Mouse (Mus musculus) liver, adult 2 months (tissue): ENCODE measurements around the gene Cnot11. TPM values are rescaled to one million over a fixed set of nuclear protein-coding genes. Genes with fewer than 3 reads are reported as not detected.
"Not testable (repeated sequence)": the region's sequence is repeated elsewhere in the genome, so short reads cannot be mapped to it uniquely, and the experiment has no call there.

ENCODE experiments used
- DNase-seq: peaks from one replicate; pipeline ENCODE4 v3.0.0-alpha.2; 2011; ENCODE audit warnings: low read depth, low spot score; ENCODE audit errors: extremely low read depth
- H3K27ac ChIP-seq: fragments of 200-500 bp; replicated peaks from 2 replicates; pipeline ENCODE4 v1.5.1; 2012; ENCODE audit warnings: low read depth, mild to moderate bottlenecking, control low read depth, inconsistent platforms, low read length; ENCODE audit not compliant: insufficient read depth
- H3K27me3 ChIP-seq: fragments of 200-500 bp; 2 replicates; pipeline ENCODE4 v1.6.1; 2012; ENCODE audit warnings: mild to moderate bottlenecking, moderate library complexity, low read length, inconsistent platforms; ENCODE audit not compliant: control insufficient read depth, insufficient read depth
- H3K36me3 ChIP-seq: fragments of 200-500 bp; 2 replicates; pipeline ENCODE4 v1.6.1; 2012; ENCODE audit warnings: low read length, inconsistent platforms; ENCODE audit not compliant: control insufficient read depth, insufficient read depth
- H3K4me1 ChIP-seq: fragments of 200-500 bp; 2 replicates; pipeline ENCODE4 v1.6.1; 2011; ENCODE audit warnings: low read length; ENCODE audit not compliant: control insufficient read depth, insufficient read depth
- H3K4me3 ChIP-seq: fragments of 200-500 bp; 2 replicates; pipeline ENCODE4 v1.5.1; 2011; ENCODE audit warnings: low read depth, mild to moderate bottlenecking, control low read depth, low read length, moderate library complexity; ENCODE audit not compliant: insufficient read depth
- H3K79me2 ChIP-seq: fragments of 200-500 bp; 2 replicates; pipeline ENCODE4 v1.6.1; 2012; ENCODE audit warnings: inconsistent platforms, mild to moderate bottlenecking, low read length, moderate library complexity; ENCODE audit not compliant: control insufficient read depth, insufficient read depth
- H3K9ac ChIP-seq: fragments of 200-500 bp; 2 replicates; pipeline ENCODE4 v1.6.1; 2012; ENCODE audit warnings: low read depth, mild to moderate bottlenecking, control low read depth, inconsistent platforms, low read length
- CTCF ChIP-seq: fragments of 200-500 bp; IDR thresholded peaks from 2 replicates; pipeline ENCODE4 v1.5.1; 2011; ENCODE audit warnings: low read depth, low read length, control low read depth
- POLR2A ChIP-seq: fragments of 200-500 bp; IDR thresholded peaks from 2 replicates; pipeline ENCODE4 v1.6.1; 2011; ENCODE audit warnings: low read length, control low read depth; ENCODE audit not compliant: insufficient read depth; ENCODE audit errors: extremely low read depth
- WGBS: fragments of 180-500 bp; shearing (Covaris S2); methylation state at CpG from one replicate; pipeline ENCODE4 v1.1.7; 2018; 5-methylcytosine and 5-hydroxymethylcytosine counted together
- polyA plus RNA-seq: library from polyadenylated mRNA; depleted of rRNA; stranded (reverse); fragments of >200 nt; gene quantifications from 2 replicates; pipeline ENCODE4 v1.2.3, GENCODE M21; 2012; rRNA removed
- total RNA-seq: library from RNA; depleted of rRNA; stranded (reverse); fragments of >200 nt; gene quantifications from 2 replicates; pipeline ENCODE4 v1.2.3, GENCODE M21; 2014; rRNA removed

Gene Cnot11
- total and polyA plus RNA-seq, 2 experiments, result 7.7 to 9.9 TPM

DNA sequence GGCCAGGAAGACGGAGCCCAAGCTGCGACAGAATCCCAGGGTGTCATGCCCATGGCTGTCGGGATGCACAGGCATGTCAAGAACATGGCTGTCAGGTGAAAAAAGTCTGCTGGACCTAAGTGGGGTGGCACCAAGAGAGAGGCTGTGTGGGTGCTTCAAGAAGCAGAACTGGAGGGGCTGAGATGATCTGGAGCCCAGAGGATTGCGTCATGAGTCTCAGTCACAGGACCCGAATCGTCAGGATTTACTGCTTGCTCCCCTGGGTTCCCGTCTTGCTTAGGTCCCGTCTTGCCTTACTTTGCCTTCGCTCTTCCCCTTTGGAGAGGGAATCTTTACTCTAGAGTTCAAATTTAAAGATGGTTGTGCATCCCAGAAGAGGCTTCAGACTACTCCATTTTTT is 48.4 kb downstream of the Cnot11 start:
- TF ChIP-seq CTCF (no peak), POLR2A (no peak)
- H3K36me3 ChIP-seq, result no peaks in the 10 kb centered on the region
- peaks cover 8% of the 10 kb centered on the region for H3K4me1 ChIP-seq
- no peaks in the 10 kb centered on the region for H3K27me3 ChIP-seq
- H3K9ac ChIP-seq, result no peak overlapping the region
- DNase-seq, result no peak
- H3K4me3 ChIP-seq, result no peak overlapping the region
- no peak overlapping the region for H3K27ac ChIP-seq
- 91% methylated on average over 9 of the region's 9 CpGs for WGBS
- H3K79me2 ChIP-seq, result no peaks in the 10 kb centered on the region; the same call in 1 of the 2 replicates

DNA sequence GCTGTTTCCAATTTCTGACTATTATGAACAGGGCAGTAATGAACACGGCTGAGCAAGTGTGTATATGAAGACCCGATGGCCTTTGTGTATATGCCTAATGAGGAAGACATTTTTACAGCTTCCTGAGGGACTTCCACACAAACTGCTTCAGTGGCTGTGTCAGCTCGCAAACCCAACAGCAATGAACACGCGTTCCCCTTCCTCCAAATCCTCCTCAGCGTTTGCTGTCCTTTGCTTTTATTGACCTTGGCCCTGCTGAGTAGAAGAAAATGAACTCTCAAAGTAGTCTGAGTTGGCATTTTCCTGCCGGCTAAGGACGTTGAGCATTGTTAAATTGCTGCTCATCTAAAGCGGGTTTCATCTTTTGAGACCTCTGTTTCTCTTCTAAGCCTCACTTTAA is 50.6 kb downstream of the Cnot11 start:
- Histone ChIP-seq H3K27me3 (no peaks in the 10 kb centered on the region), H3K79me2 (no peaks in the 10 kb centered on the region; the same call in 1 of the 2 replicates), H3K4me1 (no peaks in the 10 kb centered on the region), H3K36me3 (no peaks in the 10 kb centered on the region), H3K27ac (no peak overlapping the region), H3K9ac (no peak overlapping the region), H3K4me3 (no peak overlapping the region)
- no peak for DNase-seq
- TF ChIP-seq POLR2A, result no peak
- no peak for TF ChIP-seq CTCF
- 75% methylated on average over 9 of the region's 9 CpGs for WGBS

- Histone ChIP-seq H3K79me2 (peaks cover 3% of the 10 kb centered on the region; the same call in 1 of the 2 replicates), H3K36me3 (no peaks in the 10 kb centered on the region), H3K9ac (no peak overlapping the region), H3K4me1 (peaks cover 14% of the 10 kb centered on the region), H3K27ac (no peak overlapping the region), H3K4me3 (no peak overlapping the region), H3K27me3 (no peaks in the 10 kb centered on the region)
- no peak for TF ChIP-seq POLR2A
- TF ChIP-seq CTCF, result no peak
- peak; percentile 43 for DNase-seq
- WGBS, result 79% methylated on average over 5 of the region's 5 CpGs
Measured at GRCm38 (mm10) chr1:39590193-39590592, 55.4 kb downstream of the Cnot11 start.

DNA sequence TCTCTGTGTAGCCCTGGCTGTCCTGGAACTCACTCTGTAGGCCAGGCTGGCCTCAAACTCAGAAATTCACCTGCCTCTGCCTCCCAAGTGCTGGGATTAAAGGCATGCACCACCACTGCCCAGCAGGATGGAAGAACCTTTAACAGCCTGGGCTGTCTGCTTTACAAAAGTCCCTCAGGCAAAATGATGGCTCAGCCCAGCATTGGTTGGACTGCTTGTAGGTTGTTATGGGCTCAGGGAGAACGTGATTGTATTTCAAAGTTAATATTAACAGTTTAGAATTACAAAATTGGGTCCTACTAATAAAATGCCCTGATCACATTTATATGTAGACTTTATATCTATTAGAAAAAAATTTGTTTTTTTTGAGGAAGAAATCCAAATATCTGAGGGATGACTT is 56.8 kb downstream of the Cnot11 start:
- DNase-seq, result peak; percentile 91
- H3K27me3 ChIP-seq, H3K79me2 ChIP-seq, H3K4me3 ChIP-seq, H3K36me3 ChIP-seq, H3K9ac ChIP-seq: not testable (repeated sequence)
- peaks cover 14% of the 10 kb centered on the region for H3K4me1 ChIP-seq
- H3K27ac ChIP-seq, result peak overlapping the region; percentile 77
- 12% methylated on average over 1 of the region's 1 CpGs for WGBS

- DNase-seq, result peak; percentile 96
- H3K27ac ChIP-seq, result peak overlapping the region; percentile 84
- no peaks in the 10 kb centered on the region for H3K36me3 ChIP-seq
- TF ChIP-seq CTCF, result no peak
- TF ChIP-seq POLR2A, result no peak
- H3K4me1 ChIP-seq, result peaks cover 14% of the 10 kb centered on the region
- 14% methylated on average over 4 of the region's 4 CpGs for WGBS
- H3K9ac ChIP-seq, result peak overlapping the region; percentile 64
- peaks cover 3% of the 10 kb centered on the region; the same call in 1 of the 2 replicates for H3K79me2 ChIP-seq
- H3K27me3 ChIP-seq, result no peaks in the 10 kb centered on the region
- H3K4me3 ChIP-seq, result peak overlapping the region; percentile 19
Measured at GRCm38 (mm10) chr1:39592090-39592489, 57.3 kb downstream of the Cnot11 start.

- TF ChIP-seq POLR2A (no peak), CTCF (no peak)
- no peaks in the 10 kb centered on the region for H3K27me3 ChIP-seq
- DNase-seq, result peak; percentile 51
- no peak overlapping the region for H3K4me3 ChIP-seq
- H3K36me3 ChIP-seq, result no peaks in the 10 kb centered on the region
- H3K9ac ChIP-seq, result no peak overlapping the region
- H3K79me2 ChIP-seq, result peaks cover 3% of the 10 kb centered on the region; the same call in 1 of the 2 replicates
- WGBS, result 46% methylated on average over 10 of the region's 10 CpGs
- no peak overlapping the region for H3K27ac ChIP-seq
- H3K4me1 ChIP-seq, result peaks cover 18% of the 10 kb centered on the region
Measured at GRCm38 (mm10) chr1:39593836-39594235, 59.0 kb downstream of the Cnot11 start.

Other genes starting within 250 kb of the Cnot11 start
- 300 and 318 TPM in 2 replicates for gene Rpl31, start 167.2 kb upstream of the Cnot11 start, total RNA-seq
- 65.9 and 68.8 TPM in 2 replicates for gene Rpl31, start 167.2 kb upstream of the Cnot11 start, polyA plus RNA-seq
- 7.0 and 12.6 TPM in 2 replicates for gene Tbc1d8, start 56.2 kb upstream of the Cnot11 start, total RNA-seq
- 8.2 and 13.9 TPM in 2 replicates for gene Tbc1d8, start 56.2 kb upstream of the Cnot11 start, polyA plus RNA-seq
- gene Rnf149, start 42.4 kb downstream of the Cnot11 start, total RNA-seq, result 83.6 and 84.2 TPM in 2 replicates
- gene Rnf149, start 42.4 kb downstream of the Cnot11 start, polyA plus RNA-seq, result 58.9 and 66.0 TPM in 2 replicates
- gene Creg2, start 116.5 kb downstream of the Cnot11 start, total RNA-seq, result not detected in 2 replicates
- gene Creg2, start 116.5 kb downstream of the Cnot11 start, polyA plus RNA-seq, result not detected in 2 replicates
- 0.09 TPM in 1 of 2 replicates, not detected in the other for gene Rfx8, start 186.0 kb downstream of the Cnot11 start, total RNA-seq
- gene Rfx8, start 186.0 kb downstream of the Cnot11 start, polyA plus RNA-seq, result 0.04 TPM in 1 of 2 replicates, not detected in the other